Mouse (Mus musculus) ES-Bruce4 (cell line): ENCODE measurements around the gene Tnnt1.

Source experiments
- CTCF ChIP-seq: IDR thresholded peaks from one replicate; pipeline ENCODE4 v1.8.1; 2011; ENCODE audit warnings: low read depth, low read length
- POLR2A ChIP-seq: IDR thresholded peaks from one replicate; pipeline ENCODE4 v1.8.1; 2011; ENCODE audit warnings: low read length; ENCODE audit not compliant: insufficient read depth

GRCm38 (mm10) chr7:4547221-4547641 lies 31.0 kb upstream of the Tnnt1 start, which contains the start of gene Syt5:
- no peak for TF ChIP-seq POLR2A
- TF ChIP-seq CTCF: peak; percentile 12
